Mouse (Mus musculus) cerebellum, postnatal 25 days (tissue): Measurements from ENCODE around the gene Scrt2.

ENCODE experiments used
- DNase-seq, 2 experiments: peaks; one replicate each; pipeline ENCODE4 v3.0.0; 2021; ENCODE audit warnings: mixed read lengths in 2 of 2

Scrt2 gene

DNA sequence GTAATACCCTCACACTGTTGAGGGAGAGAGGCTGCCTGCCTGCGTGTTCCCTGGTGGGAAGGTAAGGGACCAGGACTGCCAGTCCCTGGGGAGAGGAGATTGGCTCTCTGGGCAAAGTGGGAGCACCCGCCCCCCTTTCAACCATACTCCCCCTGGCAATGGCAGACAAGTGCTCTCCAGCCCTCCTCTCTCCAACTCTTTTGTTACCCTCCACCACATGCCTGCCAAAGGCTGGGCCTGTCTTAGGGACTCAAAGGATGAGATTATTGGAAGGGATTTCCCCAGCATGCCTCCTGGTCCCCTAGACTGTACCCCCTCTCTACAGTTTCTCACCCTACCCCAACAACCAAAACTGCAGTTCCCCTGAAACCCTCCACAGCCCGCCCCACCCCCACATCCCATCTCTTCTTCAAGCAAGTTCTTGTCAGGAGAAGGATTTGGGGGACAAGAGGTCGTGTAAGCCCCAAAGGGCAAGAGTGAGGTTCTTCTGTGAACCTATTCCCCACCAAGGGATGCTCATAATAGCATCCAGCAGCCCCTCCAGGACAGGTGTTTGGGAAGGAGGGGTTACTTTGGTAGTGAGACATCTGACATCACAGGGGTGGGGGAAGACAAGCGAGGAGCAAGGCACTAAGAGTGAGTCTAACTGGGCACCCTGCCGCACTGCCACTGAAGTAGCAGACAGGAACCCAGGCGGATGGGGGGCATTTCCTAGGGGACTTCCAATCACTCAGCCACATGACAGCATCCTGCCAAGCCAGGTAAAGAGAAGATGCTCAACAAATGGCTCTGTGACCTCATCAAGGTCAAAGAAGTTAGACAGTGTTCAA, 1.3 kb downstream of the Scrt2 start:
- no peak for DNase-seq

DNA sequence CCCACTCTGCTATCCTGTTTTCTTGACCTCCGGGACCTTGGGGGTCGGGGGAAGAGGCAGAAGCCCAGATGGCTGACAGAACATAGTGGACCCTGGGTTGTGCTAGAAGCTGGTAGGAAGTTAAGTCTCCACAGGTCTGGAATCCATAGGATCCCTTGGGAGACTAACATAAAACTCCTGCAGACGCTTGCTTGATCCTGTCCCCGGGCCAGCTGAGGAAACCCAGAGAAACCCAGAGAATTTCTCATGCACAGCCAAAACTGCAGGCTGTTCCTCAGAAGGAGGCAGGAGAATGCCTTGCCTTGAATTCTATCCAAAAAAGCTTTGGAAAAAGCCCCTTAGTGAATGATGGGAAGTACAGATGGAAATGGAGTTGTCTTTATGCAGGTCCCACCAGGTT, 2.1 kb downstream of the Scrt2 start:
- DNase-seq = no peak

DNA sequence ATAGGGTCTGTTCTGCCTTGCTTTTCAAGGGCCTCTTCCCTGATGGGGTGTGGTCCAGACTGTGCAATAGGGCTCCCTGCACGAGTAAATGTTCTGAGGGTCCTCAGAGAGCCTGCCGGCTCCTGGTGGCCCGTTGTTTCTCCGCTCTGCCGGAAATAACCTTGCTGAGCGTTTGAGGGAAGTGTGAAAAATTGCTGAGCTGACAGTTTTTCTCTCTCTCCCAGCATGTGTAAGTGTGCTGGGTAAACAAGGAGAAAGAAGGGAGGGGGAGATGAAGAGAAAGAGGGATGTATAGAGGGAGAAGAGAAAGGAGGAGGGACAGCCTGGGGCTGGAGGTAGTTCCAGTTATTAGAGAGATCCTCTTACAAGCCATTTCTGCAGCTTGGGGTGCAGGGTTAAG, 3.0 kb downstream of the Scrt2 start:
- no peak for DNase-seq

DNA sequence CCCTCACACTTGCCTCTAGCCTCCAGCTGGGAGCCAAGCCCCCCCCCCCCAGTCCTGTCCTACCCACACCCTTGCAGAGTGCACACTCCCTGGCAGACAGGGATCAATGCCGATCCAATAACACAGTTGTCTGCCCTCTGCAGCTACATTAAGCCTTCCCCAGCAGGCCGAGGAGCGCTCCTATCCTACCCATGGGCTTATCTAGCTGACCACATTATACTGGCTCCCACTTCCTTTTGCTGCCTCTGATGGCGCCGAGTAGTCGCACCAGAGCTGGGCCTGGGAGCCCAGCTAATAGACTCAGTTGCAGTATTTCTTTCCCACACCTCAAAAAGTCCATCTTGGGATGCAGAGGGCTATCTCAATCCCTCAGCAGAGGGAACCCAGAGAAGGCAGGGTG, 4.1 kb downstream of the Scrt2 start:
- no peak for DNase-seq

DNA sequence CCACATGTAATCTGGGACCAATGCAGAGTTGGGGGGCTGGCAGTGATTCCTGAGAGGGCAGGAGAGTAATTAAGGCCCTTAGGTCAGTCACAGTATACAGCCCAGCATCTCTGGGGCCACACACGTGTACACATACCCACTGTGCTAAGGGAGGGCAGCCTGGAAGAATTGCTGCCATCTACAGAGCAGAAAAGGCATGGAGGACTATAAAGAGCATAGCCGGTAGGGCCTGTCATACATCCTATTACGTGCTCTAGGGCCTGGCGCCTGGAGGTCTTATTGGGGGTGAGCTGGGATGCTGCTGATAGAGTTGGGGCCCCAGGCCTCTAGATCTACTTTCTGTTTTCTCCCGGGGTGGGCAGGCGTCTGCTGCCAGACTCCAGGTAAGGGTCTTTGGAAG, 5.1 kb downstream of the Scrt2 start:
- DNase-seq = no peak

DNA sequence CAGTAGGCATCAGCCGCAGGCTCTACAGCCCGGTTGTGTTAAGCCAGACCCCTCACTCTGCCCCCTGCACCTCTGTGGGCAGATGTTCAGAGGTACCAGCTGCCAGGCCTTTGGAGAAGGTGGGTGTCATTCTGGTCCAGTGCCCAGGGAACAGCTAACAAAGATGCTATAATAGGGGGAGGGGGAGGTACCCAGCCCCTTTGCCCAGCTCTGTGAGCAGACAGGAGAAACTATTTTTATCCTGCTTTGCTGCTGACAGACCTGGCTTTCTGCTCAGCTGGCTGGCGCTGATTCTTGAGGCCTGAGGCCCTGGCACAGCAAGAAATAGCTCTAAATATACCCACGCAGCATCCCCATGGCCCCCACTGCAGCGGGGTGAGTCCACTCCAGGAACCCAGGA, 5.8 kb downstream of the Scrt2 start:
- peak in 1 of 2 experiments; percentile 33 for DNase-seq

DNA sequence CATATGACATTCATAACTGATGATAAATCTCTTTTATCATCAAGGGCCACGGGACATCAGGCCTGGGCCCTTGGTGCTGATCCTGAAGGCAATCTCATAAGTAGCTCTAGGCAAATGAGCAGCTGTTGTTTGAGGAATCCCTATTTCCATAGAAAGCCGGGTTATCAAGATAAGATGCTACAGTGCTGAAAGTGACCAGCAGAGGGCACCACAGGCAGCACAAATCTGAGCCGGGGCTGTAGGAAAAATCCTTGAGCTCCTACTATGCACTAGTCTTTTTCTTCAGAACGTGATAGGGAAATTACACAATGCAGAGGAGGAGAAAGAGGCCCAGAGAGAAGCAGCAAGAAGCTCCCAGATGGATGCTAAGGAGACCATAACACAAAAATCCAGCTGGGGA, 7.7 kb downstream of the Scrt2 start:
- DNase-seq = peak; percentile 82 to 88

DNA sequence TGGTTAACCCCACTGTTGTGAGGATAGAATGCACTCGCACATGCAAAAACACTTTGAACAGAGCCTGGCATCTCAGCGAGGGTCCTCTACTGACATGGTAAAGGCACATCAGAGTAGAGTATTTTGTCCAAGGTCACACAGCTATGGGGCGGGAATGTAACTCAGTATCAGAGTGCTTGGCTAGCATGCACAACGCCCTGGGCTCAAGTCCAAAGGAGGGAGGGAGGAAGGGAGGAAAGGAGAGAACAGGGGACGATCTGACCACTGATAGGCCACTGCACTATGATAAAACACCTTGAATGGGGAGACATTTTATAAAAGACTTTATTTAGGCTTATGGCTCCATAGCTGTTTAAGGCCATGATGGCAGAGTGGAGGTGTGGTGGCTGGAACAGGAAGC, 8.3 kb downstream of the Scrt2 start:
- no peak for DNase-seq

DNA sequence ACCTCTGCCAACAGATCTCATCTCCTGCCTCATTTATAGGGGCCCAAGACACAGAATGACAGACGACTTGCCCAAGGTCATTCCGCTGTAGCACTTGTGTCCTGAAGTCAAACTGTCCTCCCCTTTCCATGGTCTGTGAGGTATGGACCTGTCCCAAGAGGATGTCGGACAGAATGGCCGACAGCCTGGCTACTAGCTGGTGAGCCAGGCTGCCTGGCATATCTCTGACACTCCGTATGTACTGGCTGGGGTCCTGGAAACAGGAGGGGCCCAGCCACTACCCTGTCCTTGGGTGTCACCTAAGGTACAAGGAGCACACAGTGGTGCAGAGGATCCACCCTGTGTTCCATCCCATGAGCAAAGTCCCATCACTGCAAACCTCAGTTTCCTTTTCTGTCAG, 9.2 kb downstream of the Scrt2 start:
- DNase-seq = no peak

DNA sequence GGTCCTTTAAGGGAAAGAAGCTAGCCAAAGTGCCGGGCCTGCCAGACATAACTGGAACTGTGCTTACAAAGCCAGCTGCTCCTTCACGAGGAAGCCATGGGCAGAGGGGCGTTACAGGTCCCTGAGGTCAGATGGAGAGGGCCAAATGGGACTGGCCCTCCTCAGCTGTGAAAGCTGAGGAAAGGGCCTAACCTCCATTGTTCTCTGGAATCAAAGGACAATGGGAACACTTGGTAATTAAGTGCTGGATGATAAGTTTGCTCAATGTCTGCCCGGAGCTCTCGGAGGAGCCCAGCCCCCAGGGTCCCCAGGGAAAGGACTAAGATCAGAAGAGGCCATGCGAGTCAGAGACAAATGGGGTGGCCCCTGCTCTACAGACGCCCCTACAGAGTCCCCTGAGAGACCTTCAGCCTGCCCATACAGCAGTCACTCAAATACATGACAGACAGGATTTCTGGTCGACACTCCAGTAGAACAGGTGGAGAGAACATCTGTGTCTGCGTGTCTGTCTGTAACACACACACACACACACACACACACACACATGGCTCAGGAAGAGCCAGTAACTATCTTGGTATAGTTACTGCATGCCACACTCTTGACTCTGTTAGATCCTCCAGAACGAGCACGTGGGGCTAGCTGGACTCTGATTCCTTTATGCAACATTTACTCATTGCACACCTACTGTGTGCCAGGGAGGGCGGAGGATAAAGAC, 10.2 kb downstream of the Scrt2 start:
- no peak for DNase-seq

DNA sequence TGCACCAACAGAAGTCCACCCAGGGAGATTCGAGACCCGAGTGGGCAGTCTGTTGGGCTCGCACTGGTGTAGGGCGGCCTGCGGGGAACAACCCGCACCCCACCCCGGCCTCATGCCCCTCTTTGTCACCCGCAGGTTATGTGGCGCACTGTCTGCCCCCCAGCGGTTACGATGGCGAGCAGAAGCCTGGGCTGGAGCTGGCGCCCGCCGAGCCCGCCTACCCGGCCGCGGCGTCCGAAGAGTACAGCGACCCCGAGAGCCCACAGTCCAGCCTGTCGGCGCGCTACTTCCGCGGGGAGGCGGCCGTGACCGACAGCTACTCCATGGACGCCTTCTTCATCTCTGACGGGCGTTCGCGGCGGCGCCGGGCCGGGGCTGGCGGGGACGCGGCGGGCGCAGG, 11.6 kb downstream of the Scrt2 start:
- no peak for DNase-seq

DNA sequence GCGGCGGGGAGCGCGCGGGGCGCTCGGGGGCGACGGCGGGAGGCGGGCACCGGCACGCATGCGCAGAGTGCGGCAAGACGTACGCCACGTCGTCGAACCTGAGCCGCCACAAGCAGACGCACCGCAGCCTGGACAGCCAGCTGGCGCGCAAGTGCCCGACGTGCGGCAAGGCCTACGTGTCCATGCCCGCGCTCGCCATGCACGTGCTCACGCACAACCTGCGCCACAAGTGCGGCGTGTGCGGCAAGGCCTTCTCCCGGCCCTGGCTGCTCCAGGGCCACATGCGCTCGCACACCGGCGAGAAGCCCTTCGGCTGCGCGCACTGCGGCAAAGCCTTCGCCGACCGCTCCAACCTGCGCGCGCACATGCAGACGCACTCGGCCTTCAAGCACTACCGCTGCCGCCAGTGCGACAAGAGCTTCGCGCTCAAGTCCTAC, 12.0 kb downstream of the Scrt2 start:
- peak in 1 of 2 experiments; percentile 55 for DNase-seq

DNA sequence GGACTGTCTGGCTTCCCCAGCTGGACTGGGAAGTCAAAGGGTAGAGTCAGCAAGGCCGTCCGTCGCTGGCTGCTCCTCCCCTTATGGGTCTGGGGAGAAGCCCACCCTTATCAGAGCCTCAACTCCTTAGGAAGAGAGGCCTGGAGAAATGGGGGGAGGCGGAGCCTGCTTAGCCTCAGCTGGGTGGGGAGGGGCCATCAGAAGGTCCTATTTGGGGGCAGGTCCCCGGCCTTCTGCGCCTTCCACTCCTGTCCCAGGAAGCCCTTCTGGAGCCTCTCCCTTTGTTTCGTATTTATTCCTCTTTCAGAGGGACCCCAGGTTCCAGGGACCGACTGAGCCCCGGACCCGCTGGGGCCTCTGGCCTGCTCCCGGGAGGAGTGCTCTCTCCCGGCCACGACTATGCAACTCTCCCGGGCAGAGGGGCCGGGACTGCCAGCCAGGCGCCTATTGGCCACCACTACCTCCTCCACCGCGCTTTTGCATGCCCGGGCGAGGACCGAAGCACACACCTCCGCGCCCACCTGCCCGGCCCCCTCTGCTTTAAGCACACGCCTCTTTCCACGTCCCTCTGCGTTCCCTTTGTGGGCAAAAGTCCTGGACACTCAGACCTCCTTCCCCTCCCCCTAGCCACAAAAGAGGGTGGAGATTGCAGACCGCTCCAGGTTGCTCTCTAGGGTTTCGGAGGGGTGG, 13.7 kb downstream of the Scrt2 start:
- DNase-seq = no peak

DNA sequence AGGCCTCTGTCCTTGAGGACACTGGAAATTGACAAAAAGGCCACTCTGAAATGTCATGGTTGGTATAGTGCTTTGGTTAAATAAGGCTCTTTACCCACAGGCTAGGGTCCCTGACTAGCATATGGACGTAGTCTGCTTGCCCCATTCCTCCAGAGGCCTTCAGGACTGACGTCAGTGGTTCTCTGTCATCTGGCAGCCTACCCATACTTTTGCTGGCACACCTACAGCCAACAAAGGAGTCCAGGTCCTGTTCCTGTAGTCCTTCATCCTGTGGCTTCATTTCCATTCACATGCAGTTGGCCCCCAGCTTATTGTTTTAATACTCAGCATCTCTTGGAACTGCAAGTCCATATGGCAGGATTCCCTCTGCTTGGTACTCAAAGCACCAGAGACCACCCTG, 15.6 kb downstream of the Scrt2 start:
- no peak for DNase-seq

DNA sequence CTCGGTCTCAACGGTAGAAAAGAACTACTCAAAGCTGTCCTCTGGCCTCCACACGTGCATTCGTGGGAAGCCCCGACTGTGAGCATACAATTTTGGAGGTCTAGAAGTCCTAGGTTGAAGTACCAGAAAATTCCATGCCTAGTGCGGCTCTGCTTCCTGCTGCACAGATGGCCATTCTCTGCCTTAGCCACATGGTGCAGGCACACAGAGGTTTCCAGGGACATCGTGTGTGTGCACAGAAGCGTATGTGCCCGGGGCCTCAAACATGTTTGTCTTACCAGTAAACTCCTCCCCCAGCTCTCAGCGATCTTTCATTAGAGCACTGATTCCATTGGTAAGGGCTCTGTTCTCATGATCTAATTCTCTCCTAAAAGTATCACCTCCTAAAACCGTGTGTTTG, 16.6 kb downstream of the Scrt2 start:
- DNase-seq = no peak

DNA sequence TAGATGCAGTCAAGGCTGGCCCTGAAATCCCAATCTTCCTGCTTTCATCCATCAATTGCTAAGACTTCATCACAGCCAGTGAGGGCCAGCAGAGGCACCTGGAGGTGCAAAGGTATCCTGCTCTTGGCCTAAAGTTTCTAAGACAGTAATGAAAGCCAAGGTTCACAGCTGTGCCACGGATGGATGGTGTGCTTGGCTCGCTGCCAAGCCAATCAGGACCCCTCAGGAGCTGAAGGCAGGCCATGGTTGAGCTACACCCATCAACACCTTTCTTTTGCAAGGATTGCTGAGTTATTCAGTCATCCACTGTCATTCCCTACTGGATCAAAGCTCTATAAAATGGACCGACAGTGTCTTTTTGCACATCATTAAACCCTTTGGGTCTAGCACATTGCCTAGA, 18.2 kb downstream of the Scrt2 start:
- no peak for DNase-seq

DNA sequence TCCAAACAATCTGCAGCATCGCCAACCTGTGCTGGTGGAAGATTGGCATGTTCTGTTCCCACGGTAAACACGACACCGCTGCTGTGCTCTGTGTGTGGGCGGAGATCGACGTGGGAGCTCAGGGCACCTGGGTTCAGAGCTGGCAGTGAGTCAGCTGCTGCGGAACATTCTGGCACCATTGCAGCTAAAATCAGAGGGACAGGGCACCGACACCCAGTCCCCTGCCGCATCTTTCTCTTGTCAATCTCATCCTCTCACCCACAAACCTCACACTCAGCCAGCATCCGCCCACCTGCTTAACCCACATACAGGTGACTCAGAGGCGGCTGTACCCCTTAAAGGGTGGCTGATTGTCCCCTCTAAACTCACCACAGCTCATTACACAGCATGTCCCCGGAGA, 20.4 kb downstream of the Scrt2 start:
- peak in 1 of 2 experiments; percentile 38 for DNase-seq

DNA sequence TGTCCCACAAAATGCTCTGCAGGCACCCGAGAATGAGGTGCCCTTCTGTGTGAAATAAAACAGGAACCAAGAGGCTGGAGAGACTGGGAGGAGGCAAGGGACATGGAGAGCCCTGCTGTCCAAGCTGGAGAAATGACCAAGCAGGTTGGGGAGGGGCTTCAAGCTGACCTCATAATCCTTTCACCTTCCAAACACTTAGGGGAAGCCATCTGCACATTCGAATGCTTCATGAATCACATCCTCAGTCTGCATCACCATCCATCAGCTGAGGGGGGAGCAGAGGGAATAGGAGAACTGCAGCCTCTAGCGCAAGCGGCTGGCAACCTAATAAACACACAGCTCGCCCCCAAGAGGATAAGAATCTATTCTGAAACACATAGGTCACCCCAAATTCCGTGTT, 21.0 kb downstream of the Scrt2 start:
- no peak for DNase-seq

DNA sequence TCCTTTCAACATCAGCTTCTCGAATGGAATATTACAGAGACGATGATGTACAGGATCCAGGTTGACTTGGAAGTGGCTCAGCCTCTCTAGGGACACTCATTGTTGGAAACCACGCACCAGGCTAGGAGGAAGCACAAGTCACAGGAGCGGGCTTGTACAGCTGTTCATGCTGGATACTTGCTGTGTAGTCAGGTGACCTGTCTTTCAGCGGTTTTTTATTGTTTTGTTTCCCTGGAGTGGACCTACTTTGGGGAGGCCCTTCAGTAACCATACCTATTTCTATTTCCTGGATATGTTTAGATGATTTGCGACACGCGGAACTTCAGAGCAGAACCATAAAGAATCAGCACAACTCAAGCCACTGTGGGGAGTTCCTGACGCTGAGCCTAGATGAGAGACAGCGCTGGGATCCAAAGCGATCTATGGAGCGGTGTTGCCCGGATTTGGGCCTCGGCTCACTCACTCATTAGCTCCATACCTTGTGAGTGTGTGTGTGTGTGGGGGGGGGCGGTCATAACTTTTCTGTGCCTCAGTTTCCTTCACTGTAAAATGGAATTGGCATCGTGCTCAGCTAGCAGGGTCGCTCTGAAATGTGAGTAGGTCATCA, 23.5 kb downstream of the Scrt2 start:
- DNase-seq = no peak

DNA sequence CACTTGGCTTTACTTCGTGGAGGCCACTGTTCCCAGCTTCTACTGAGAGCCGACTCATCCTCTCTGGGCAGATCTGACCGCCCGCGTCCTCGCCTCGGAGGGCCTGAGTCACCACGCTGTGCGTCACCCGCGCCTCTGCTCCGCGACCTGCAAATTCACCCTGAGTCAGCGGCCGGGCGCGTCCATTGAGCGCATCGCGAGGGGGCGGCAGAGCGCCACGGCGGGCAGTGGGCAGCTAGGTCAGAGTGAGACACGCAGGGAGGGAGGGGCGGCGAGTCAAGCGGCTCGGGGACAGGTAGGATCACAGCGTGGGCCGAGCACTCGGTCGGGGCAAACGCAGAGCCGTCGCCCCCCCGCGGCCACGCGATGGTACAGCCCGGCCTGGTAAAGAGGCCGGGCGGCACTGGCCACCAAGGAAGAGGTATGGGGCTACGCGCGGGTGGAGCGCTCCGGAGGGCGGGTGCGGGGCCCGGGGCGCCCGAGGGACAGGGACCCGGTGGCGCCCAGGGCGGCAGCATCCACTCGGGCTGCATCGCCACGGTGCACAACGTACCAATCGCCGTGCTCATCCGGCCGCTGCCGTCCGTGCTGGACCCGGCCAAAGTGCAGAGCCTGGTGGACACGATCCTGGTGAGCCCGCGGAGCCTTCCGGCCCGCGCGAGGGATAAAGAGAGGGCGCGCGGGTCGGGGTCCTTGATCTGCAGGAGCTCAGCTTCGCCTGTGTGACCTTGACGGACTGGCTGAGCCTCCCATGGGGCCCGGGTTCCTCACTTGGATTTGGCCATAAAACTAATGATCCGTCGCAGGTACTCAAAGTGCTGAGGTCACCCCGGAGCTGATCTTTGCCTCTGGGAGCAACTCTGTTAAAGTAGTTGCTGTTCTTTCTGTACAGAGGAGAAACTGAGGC, 24.2 kb downstream of the Scrt2 start, which contains the start of gene Srxn1:
Gene Srxn1 (plus strand): TSS at position 199 of the 907 bp plus-strand sequence.
- peak; percentile 95 for DNase-seq

DNA sequence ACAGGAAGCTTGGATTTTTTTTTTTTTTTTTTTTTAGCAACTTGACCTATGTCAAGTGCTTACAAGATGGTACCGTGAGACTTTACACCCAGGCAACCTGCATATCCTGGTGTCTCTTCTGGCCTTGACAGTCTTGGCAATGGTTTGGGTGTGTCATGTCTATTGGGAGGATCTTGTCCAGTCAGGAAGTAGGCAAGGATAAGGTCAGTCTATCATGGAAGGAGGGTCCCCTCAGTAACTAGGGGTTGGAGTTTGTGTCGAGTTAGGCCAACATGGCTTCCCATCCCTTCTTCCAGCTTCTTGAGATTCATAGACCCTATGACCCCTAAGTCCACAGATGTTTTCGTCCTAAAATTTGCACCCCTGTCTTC, 24.9 kb downstream of the Scrt2 start:
- no peak for DNase-seq

DNA sequence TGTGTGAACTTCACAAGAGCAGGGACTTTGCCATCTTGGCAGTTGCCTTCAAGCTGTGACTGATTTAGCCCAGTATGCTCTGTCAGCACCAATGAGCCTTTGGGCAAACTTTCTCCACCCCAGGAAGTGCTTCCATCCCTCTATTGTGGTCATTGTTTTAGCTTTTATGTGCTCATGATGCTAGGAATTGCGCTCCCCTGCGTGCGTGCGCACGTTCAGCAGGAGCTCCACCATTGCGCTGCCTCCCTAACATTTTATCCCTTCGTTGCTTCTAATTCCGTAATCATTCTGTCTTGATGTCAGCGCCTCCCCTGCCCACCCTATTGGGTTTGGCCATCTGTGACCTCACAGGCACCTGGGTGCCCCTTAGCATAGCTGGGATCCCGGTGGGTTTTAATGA, 25.3 kb downstream of the Scrt2 start:
- DNase-seq = no peak
